Mouse (Mus musculus) neural tube, embryonic 13.5 days (tissue): Measurements from ENCODE around the gene Stambp. TPM values are rescaled to one million over a fixed set of nuclear protein-coding genes. Genes with fewer than 3 reads are reported as not detected.

Experiments used
- ATAC-seq: fragments of 200-750 bp; cut with Nextera tagmentation; 2 replicates; pipeline ENCODE4 v1.8.0; 2017; ENCODE audit warnings: low read depth, mild to moderate bottlenecking, moderate TSS enrichment, moderate library complexity
- H3K27ac ChIP-seq: fragments of 300-500 bp; sonication (generic); replicated peaks from 2 replicates; pipeline ENCODE4 v1.5.1; 2015; ENCODE audit warnings: moderate library complexity, mild to moderate bottlenecking, inconsistent platforms
- H3K27me3 ChIP-seq: fragments of 300-500 bp; sonication (generic); 2 replicates; pipeline ENCODE4 v1.6.1; 2015; ENCODE audit warnings: mild to moderate bottlenecking, inconsistent platforms
- H3K36me3 ChIP-seq: fragments of 300-500 bp; sonication (generic); 2 replicates; pipeline ENCODE4 v1.6.1; 2015; ENCODE audit warnings: mild to moderate bottlenecking, inconsistent platforms
- H3K4me1 ChIP-seq: fragments of 300-500 bp; sonication (generic); replicated peaks from 2 replicates; pipeline ENCODE4 v1.6.1; 2015; ENCODE audit warnings: inconsistent platforms
- H3K4me2 ChIP-seq: fragments of 300-500 bp; sonication (generic); 2 replicates; pipeline ENCODE4 v1.6.1; 2015; ENCODE audit warnings: inconsistent platforms, mild to moderate bottlenecking, moderate library complexity
- H3K4me3 ChIP-seq: fragments of 300-500 bp; sonication (generic); 2 replicates; pipeline ENCODE4 v1.5.1; 2015; ENCODE audit warnings: mild to moderate bottlenecking, inconsistent platforms
- H3K9ac ChIP-seq: fragments of 300-500 bp; sonication (generic); 2 replicates; pipeline ENCODE4 v1.6.1; 2015; ENCODE audit warnings: moderate library complexity, mild to moderate bottlenecking, inconsistent platforms
- H3K9me3 ChIP-seq: fragments of 300-500 bp; sonication (generic); 2 replicates; pipeline ENCODE4 v1.6.1; 2016; ENCODE audit warnings: inconsistent platforms
- WGBS: fragments of 180-500 bp; shearing (Covaris S2); methylation state at CpG from one replicate; pipeline ENCODE4 v1.1.7; 2015; 5-methylcytosine and 5-hydroxymethylcytosine counted together
- polyA plus RNA-seq: library from polyadenylated mRNA; unstranded; fragments of >200 nt; fragmentation: Nextera tagmentation; extraction: Ambion mirVana; gene quantifications from 2 replicates; pipeline ENCODE4 v1.2.1, GENCODE M21; 2015

The Stambp gene
- polyA plus RNA-seq, 1 experiment from 2014 or later, result 49.3 TPM

GRCm38 (mm10) chr6:83496753-83497710 is 75.5 kb downstream of the Stambp start:
- Histone ChIP-seq H3K9ac (no peak overlapping the region), H3K4me2 (no peak overlapping the region), H3K4me3 (no peak overlapping the region), H3K9me3 (no peaks in the 10 kb centered on the region), H3K27ac (no peak overlapping the region), H3K36me3 (peaks cover 47% of the 10 kb centered on the region), H3K27me3 (no peaks in the 10 kb centered on the region), H3K4me1 (no peaks in the 10 kb centered on the region)
- no peak for ATAC-seq
- 89% methylated on average over 22 of the region's 22 CpGs for WGBS

GRCm38 (mm10) chr6:83496009-83496752 is 76.3 kb downstream of the Stambp start:
- WGBS, result 92% methylated on average over 9 of the region's 9 CpGs

More at GRCm38 (mm10) chr6:83496009-83496752, 76.3 kb downstream of the Stambp start:
- H3K9me3 ChIP-seq, result no peaks in the 10 kb centered on the region
- H3K4me2 ChIP-seq, result no peak overlapping the region
- H3K9ac ChIP-seq, result no peak overlapping the region
- no peak overlapping the region for H3K4me3 ChIP-seq
- peaks cover 54% of the 10 kb centered on the region for H3K36me3 ChIP-seq
- H3K27me3 ChIP-seq, result no peaks in the 10 kb centered on the region
- no peak overlapping the region for H3K27ac ChIP-seq
- ATAC-seq, result no peak
- no peaks in the 10 kb centered on the region for H3K4me1 ChIP-seq

Other genes starting within 250 kb of the Stambp start
- 27.6 and 27.8 TPM in 2 replicates for gene Mthfd2, start 246.8 kb downstream of the Stambp start, polyA plus RNA-seq
- gene Mob1a, start 246.7 kb downstream of the Stambp start, polyA plus RNA-seq, result 29.2 and 32.8 TPM in 2 replicates
- gene Bola3, start 223.6 kb downstream of the Stambp start, polyA plus RNA-seq, result 68.5 and 70.4 TPM in 2 replicates
- 79.0 and 79.2 TPM in 2 replicates for gene Tet3, start 113.6 kb downstream of the Stambp start, polyA plus RNA-seq
- 70.8 and 75.7 TPM in 2 replicates for gene Dguok, start 65.8 kb downstream of the Stambp start, polyA plus RNA-seq
- 1.9 and 2.0 TPM in 2 replicates for gene Actg2, start 36.5 kb downstream of the Stambp start, polyA plus RNA-seq
- not detected in 2 replicates for gene Clec4f, start 83.5 kb upstream of the Stambp start, polyA plus RNA-seq
- gene Cd207, start 105.1 kb upstream of the Stambp start, polyA plus RNA-seq, result not detected in 2 replicates
- gene Vax2, start 138.5 kb upstream of the Stambp start, polyA plus RNA-seq, result 0.15 TPM in 1 of 2 replicates, not detected in the other
- not detected in 2 replicates for gene Atp6v1b1, start 170.3 kb upstream of the Stambp start, polyA plus RNA-seq
- gene Ankrd53, start 189.9 kb upstream of the Stambp start, polyA plus RNA-seq, result not detected in 2 replicates
- 66.4 and 66.7 TPM in 2 replicates for gene Tex261, start 203.1 kb upstream of the Stambp start, polyA plus RNA-seq
- 86.3 and 91.3 TPM in 2 replicates for gene Nagk, start 222.3 kb upstream of the Stambp start, polyA plus RNA-seq